Mouse (Mus musculus) gastrocnemius, adult 8-10 months (tissue): ENCODE measurements around the gene Zfp341. TPM values are rescaled to one million over a fixed set of nuclear protein-coding genes. Genes with fewer than 3 reads are reported as not detected.
A peak's percentile ranks its signal among the peaks of the same experiment; 100 is the strongest.

Experiments
- DNase-seq, 2 experiments: peaks; one replicate each; pipeline ENCODE4 v3.0.0; 2022; ENCODE audit warnings: low spot score in 2 of 2
- total RNA-seq, 4 experiments: library from RNA; stranded (reverse); gene quantifications; 2 replicates each; pipeline ENCODE4 v1.2.4; 2022

Zfp341 gene
- total RNA-seq, 4 experiments from 2014 or later, result 2.4 to 3.1 (median 2.9) TPM

GRCm38 (mm10) chr2:154670741-154671140, 57.6 kb downstream of the Zfp341 start:
- DNase-seq, result no peak

GRCm38 (mm10) chr2:154674008-154674407, 60.9 kb downstream of the Zfp341 start:
- no peak for DNase-seq

GRCm38 (mm10) chr2:154676653-154677609, 63.8 kb downstream of the Zfp341 start:
- DNase-seq, result no peak

- peak in 1 of 2 experiments; percentile 22 for DNase-seq
These were observed 64.6 kb downstream of the Zfp341 start for GRCm38 (mm10) chr2:154677651-154678139.

- no peak for DNase-seq
These were observed 65.9 kb downstream of the Zfp341 start for GRCm38 (mm10) chr2:154678995-154679394.

- DNase-seq, result no peak
These were observed 67.2 kb downstream of the Zfp341 start for GRCm38 (mm10) chr2:154680337-154680736.

- DNase-seq, result no peak
These were observed 67.8 kb downstream of the Zfp341 start for GRCm38 (mm10) chr2:154680941-154681340.

GRCm38 (mm10) chr2:154682712-154683111, 69.6 kb downstream of the Zfp341 start:
- DNase-seq, result no peak

- no peak for DNase-seq
These were observed 71.9 kb downstream of the Zfp341 start for GRCm38 (mm10) chr2:154684901-154685470.

GRCm38 (mm10) chr2:154685772-154686171, 72.7 kb downstream of the Zfp341 start:
- no peak for DNase-seq

GRCm38 (mm10) chr2:154686819-154687218, 73.7 kb downstream of the Zfp341 start:
- DNase-seq, result no peak

- DNase-seq, result no peak
These were observed 76.3 kb downstream of the Zfp341 start for GRCm38 (mm10) chr2:154689391-154689790.

GRCm38 (mm10) chr2:154690959-154691358, 77.9 kb downstream of the Zfp341 start:
- DNase-seq, result no peak

GRCm38 (mm10) chr2:154693186-154693940, 80.3 kb downstream of the Zfp341 start:
- no peak for DNase-seq

GRCm38 (mm10) chr2:154693941-154694256, 80.8 kb downstream of the Zfp341 start:
- peak; percentile 18 to 41 for DNase-seq

- DNase-seq, result no peak
These were observed 82.6 kb downstream of the Zfp341 start for GRCm38 (mm10) chr2:154695690-154696089.

Other genes starting within 250 kb of the Zfp341 start
- gene Cdk5rap1, start 240.3 kb upstream of the Zfp341 start, total RNA-seq, result 10 to 100 TPM; 11.7 to 17.1 (median 12.0) TPM
- gene Snta1, start 205.2 kb upstream of the Zfp341 start, total RNA-seq, result 100 to 1,000 TPM; 156 to 248 (median 181) TPM
- gene Cbfa2t2, start 176.8 kb upstream of the Zfp341 start, total RNA-seq, result 10 to 100 TPM; 12.7 to 14.8 (median 13.5) TPM
- gene 1700003F12Rik, start 66.2 kb upstream of the Zfp341 start, total RNA-seq, result not detected
- gene Actl10, start 61.5 kb upstream of the Zfp341 start, total RNA-seq, result under 1 TPM in 1 of 4 experiments, not detected in 3; 0.17 TPM
- under 1 TPM; 0.29 to 0.48 (median 0.36) TPM for gene Necab3, start 54.4 kb upstream of the Zfp341 start, total RNA-seq
- gene E2f1, start 43.4 kb upstream of the Zfp341 start, total RNA-seq, result under 1 TPM in 3 of 4 experiments, not detected in 1; 0.13 to 0.34 (median 0.27) TPM
- gene Pxmp4, start 9.6 kb upstream of the Zfp341 start, total RNA-seq, result 10 to 100 TPM; 10.1 to 13.4 (median 12.2) TPM
- not detected for gene 4930519P11Rik, start 140 bp downstream of the Zfp341 start, total RNA-seq
- 100 to 1,000 TPM; 116 to 129 (median 124) TPM for gene Chmp4b, start 38.4 kb downstream of the Zfp341 start, total RNA-seq
- gene Gm14214, start 156.7 kb downstream of the Zfp341 start, total RNA-seq, result not detected
- gene Raly, start 177.8 kb downstream of the Zfp341 start, total RNA-seq, result 10 to 100 TPM; 54.8 to 69.4 (median 58.4) TPM
- gene a, start 178.1 kb downstream of the Zfp341 start, total RNA-seq, result not detected